Mouse (Mus musculus) brain, embryonic 14.5 days (tissue): ENCODE measurements around the gene Chd2.

Experiments
- CTCF ChIP-seq: fragments of 200-500 bp; IDR thresholded peaks from 2 replicates; pipeline ENCODE4 v1.5.1; 2012; ENCODE audit warnings: inconsistent platforms, mild to moderate bottlenecking, moderate library complexity, borderline replicate concordance; ENCODE audit not compliant: insufficient read depth, insufficient read length; ENCODE audit errors: extremely low read depth
- POLR2A ChIP-seq: fragments of 200-500 bp; IDR thresholded peaks from 2 replicates; pipeline ENCODE4 v1.6.1; 2012; ENCODE audit warnings: mild to moderate bottlenecking, inconsistent platforms, borderline replicate concordance; ENCODE audit not compliant: poor library complexity, insufficient read depth, insufficient read length, severe bottlenecking; ENCODE audit errors: extremely low read depth

DNA sequence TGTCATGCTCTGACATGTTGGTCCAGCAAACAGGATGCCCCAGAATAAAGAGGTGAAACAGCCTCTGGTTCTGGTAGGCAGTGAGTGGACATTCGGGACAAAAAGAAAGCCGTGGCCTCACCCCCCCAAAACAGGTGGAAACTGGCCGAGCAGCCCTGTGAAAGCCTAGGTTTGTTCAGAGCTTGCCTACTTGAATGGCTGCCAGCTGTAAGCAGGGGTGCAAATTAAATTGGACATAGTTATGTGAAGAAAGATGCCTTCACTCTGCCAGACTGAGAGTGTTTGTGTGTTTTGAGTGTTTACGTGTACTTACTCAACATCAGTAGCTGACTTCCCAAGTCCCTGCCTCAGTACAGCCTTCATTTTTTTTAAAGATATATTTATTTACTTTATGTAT, 147.6 kb downstream of the Chd2 start:
- TF ChIP-seq CTCF (no peak), POLR2A (no peak)
